Mouse (Mus musculus) adrenal gland, postnatal 36 days (tissue): ENCODE data around the gene Fancc. TPM values are rescaled to one million over a fixed set of nuclear protein-coding genes. Genes with fewer than 3 reads are reported as not detected.
A peak's percentile ranks its signal among the peaks of the same experiment; 100 is the strongest.

ENCODE experiments used
- DNase-seq, 2 experiments: peaks; one replicate each; pipeline ENCODE4 v3.0.0; 2021; ENCODE audit warnings: mixed read lengths in 1 of 2
- long read RNA-seq, 2 experiments: library from polyadenylated mRNA; stranded (forward); transcript quantifications; one replicate each; pipeline ENCODE4 v2.0.0; 2021; ENCODE audit warnings: borderline sequencing depth in 2 of 2
- total RNA-seq, 2 experiments: library from RNA; stranded (reverse); gene quantifications; 2 replicates each; pipeline ENCODE4 v1.2.3; 2021

The Fancc gene
- 10 to 100 TPM in 1 of 2 experiments, 1 to 10 TPM in 1; 9.1 to 10.9 TPM for total RNA-seq
- long read RNA-seq, experiment 1, partial matches to known transcripts, result 1 of 9 reads
- long read RNA-seq, experiment 1, other reads (novel, unspliced or antisense), result 4 of 9 reads
- long read RNA-seq, experiment 2, partial matches to known transcripts, result 1 of 3 reads
- long read RNA-seq, experiment 2, other reads (novel, unspliced or antisense), result 2 of 3 reads

- no peak for DNase-seq
These were observed at the start of gene Fancc for GRCm38 (mm10) chr13:63496646-63497582. Gene Fancc (minus strand): TSS chr13:63497278.

- no peak for DNase-seq
These were observed 48.2 kb upstream of the Fancc start for GRCm38 (mm10) chr13:63545291-63545690.

- DNase-seq, result no peak
These were observed 47.8 kb upstream of the Fancc start for GRCm38 (mm10) chr13:63544967-63545253.

GRCm38 (mm10) chr13:63544119-63544966 is 47.3 kb upstream of the Fancc start:
- no peak for DNase-seq

GRCm38 (mm10) chr13:63543459-63543858 is 46.4 kb upstream of the Fancc start:
- DNase-seq, result no peak

GRCm38 (mm10) chr13:63542796-63543384 is 45.8 kb upstream of the Fancc start:
- no peak for DNase-seq

GRCm38 (mm10) chr13:63541510-63541909 is 44.4 kb upstream of the Fancc start:
- no peak for DNase-seq

GRCm38 (mm10) chr13:63540584-63540983 is 43.5 kb upstream of the Fancc start:
- no peak for DNase-seq

GRCm38 (mm10) chr13:63534981-63535380 is 37.9 kb upstream of the Fancc start:
- no peak for DNase-seq

GRCm38 (mm10) chr13:63530857-63531256 is 33.8 kb upstream of the Fancc start:
- DNase-seq, result no peak

- no peak for DNase-seq
These were observed 33.3 kb upstream of the Fancc start for GRCm38 (mm10) chr13:63530371-63530764.

- no peak for DNase-seq
These were observed 32.7 kb upstream of the Fancc start for GRCm38 (mm10) chr13:63529602-63530370.

- no peak for DNase-seq
These were observed 31.8 kb upstream of the Fancc start for GRCm38 (mm10) chr13:63528852-63529251.

GRCm38 (mm10) chr13:63528164-63528675 is 31.1 kb upstream of the Fancc start:
- no peak for DNase-seq

GRCm38 (mm10) chr13:63525571-63526197 is 28.6 kb upstream of the Fancc start:
- no peak for DNase-seq

- DNase-seq, result no peak
These were observed 27.8 kb upstream of the Fancc start for GRCm38 (mm10) chr13:63524608-63525570.

- DNase-seq, result peak; percentile 42 to 64
These were observed 27.0 kb upstream of the Fancc start for GRCm38 (mm10) chr13:63524061-63524460.

- no peak for DNase-seq
These were observed 25.8 kb upstream of the Fancc start for GRCm38 (mm10) chr13:63522832-63523231.

- DNase-seq, result no peak
These were observed 23.0 kb upstream of the Fancc start for GRCm38 (mm10) chr13:63520110-63520509.

GRCm38 (mm10) chr13:63516535-63516934 is 19.5 kb upstream of the Fancc start:
- no peak for DNase-seq
